Mouse (Mus musculus): ENCODE results near the gene Arhgap27.
"Not testable (repeated sequence)": the region's sequence is repeated elsewhere in the genome, so short reads cannot be mapped to it uniquely, and the experiment has no call there.

The Arhgap27 gene

GRCm38 (mm10) chr11:103363214-103364148, at the start of gene Arhgap27:
Gene Arhgap27, minus strand, starts transcription at chr11:103363692.
- peak; percentile 73 for DNase-seq (ENCODE audit: low spot score)

GRCm38 (mm10) chr11:103412950-103413423, 49.5 kb upstream of the Arhgap27 start:
- peak; percentile 62 for DNase-seq (ENCODE audit: low spot score)

DNA sequence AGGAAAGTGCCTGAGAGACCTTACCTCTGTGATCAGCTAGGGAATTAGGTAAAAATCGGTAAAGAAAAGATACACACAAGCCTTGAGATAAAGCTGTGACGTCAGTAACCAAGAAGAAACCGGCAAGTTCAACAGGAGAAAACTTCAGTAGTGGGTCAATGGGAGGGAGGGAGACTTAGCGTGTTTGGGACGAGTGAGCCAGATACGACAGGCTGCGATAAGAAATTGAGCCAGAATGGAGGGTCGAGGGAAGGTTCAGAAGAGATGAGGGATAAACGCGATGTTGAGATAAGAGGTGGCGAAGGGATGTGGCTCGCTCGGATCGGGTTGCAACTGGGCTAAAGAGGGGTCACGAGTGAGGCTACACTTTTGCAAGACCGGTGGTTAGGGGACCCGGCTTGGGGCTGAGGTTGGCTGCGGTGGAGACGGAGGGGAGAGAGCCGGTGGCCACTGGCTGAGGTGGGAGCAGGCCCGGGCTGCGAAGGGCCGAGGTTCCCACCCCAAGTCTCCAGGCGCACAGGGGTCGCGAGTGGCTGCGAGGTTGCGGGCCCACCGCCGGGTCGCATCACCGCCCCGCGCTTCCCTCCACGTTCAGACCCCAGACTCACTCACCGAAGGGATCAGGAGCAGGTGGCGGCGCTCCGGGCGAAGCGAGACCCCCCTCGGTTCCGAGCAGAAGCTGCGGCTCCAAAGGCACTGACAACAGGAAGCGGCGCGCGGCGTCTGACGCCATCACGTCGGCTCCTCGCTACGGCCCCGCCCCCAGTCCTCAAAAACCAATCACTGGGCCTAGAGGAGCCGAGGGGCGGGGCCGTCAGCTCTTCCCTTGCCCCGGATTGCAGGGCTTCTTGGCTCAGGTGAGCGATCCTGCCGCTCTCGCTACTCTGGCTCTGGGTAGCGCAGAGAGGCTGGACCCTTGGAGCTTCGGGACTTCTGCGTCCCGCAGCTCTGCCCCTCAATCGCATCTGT, 48.8 kb upstream of the Arhgap27 start, which contains the start of gene Plekhm1:
Gene Plekhm1 (minus strand): TSS at position 707 of the 969 bp plus-strand sequence.
- peak; percentile 96 for DNase-seq (ENCODE audit: low spot score)

DNA sequence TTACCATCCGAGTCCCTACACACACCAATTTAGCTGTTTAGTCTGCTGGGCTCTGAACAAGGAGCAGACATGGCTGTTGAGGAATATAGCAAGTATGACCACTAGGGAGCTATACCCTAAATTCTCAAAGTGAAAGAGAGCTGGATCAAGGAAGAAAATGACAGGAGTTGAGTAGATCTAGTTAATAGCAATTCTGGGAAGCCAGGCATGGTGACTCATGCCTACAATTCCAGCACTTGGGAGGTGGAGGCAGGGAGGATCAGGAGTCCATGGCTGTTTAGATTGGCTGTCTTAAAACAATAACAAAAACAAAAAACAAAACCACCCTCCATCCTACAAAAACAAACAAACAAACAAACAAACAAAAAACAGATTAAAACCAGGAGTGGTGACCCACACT, 47.8 kb upstream of the Arhgap27 start:
- DNase-seq (ENCODE audit: low spot score), result no peak

DNA sequence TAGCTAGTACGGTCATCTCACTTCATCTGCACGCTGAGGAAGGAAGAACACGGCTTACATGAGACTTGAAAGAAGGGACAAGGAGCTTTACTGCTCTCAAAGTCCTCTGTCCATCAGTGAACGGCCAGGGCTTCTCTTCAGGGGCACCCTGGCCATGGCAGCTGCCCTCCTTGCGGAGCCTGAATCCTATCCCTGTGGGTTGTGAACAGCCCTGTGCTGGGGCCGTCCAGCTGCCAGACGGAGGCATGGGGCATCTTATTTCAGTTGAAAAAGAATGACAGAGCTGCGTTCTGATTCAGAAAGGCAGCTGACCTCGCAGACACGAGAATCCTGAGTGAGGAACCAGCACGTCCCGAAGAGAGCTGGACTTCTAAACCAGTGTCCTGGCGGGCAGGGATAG, 45.4 kb upstream of the Arhgap27 start:
- DNase-seq (ENCODE audit: low spot score), result no peak

- DNase-seq (ENCODE audit: low spot score), result not testable (repeated sequence)
Observed at GRCm38 (mm10) chr11:103407136-103407535, 43.6 kb upstream of the Arhgap27 start.

DNA sequence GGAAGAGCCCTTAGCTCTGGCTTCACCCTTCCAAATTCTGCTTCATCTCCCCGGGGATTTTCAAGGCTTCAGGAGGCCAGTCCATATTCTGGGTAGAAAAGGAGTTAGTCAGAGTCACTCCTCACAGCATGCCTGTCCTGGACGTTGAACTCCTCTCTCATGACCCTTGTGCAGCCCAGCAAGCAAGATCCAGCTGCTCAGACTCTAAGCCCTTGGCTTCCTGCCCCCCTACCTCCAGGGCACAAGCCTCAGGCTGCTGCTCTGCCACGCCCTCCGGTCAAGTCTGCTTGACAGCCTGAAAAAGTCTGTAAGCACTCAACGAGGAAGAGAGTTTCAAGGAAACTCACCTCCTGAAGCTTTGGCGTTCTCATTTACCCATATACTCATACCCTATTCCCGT, 43.1 kb upstream of the Arhgap27 start:
- DNase-seq (ENCODE audit: low spot score), result peak; percentile 74

DNA sequence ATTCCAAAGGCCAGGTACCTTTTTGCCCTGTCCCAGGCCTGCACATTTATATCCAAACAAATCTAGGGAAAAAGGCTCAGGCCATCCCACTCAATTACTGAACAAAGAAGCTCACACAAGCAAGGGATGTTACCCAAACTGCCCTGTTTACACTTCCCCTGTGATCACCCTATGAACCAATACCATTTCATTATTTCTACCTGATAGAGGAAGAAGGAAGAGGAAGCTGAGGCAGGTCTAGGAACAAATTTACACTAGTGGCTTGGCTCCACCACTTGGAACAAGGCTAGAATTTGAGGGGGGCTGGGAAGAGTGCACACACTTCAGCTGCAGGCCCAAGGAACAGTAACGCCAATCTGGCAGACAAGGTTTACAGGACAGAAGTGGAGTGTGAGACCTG, 42.3 kb upstream of the Arhgap27 start:
- DNase-seq (ENCODE audit: low spot score), result no peak

DNA sequence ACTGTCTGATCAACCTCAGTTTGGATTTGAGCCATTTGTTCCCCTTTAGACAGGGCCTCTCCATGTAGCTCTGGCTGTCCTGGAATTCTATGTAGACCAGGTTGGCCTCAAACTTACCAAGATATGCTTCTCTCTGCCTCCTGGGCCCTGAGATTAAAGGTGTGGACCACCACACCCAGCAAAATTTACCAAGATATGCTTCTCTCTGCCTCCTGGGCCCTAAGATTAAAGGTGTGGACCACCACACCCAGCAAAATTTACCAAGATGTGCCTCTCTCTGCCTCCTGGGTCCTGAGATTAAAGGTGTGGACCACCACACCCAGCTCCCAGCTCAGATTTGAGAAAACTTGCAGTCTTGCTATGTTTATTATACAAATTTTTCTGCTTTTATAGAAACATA, 41.1 kb upstream of the Arhgap27 start:
- no peak for DNase-seq (ENCODE audit: low spot score)

DNA sequence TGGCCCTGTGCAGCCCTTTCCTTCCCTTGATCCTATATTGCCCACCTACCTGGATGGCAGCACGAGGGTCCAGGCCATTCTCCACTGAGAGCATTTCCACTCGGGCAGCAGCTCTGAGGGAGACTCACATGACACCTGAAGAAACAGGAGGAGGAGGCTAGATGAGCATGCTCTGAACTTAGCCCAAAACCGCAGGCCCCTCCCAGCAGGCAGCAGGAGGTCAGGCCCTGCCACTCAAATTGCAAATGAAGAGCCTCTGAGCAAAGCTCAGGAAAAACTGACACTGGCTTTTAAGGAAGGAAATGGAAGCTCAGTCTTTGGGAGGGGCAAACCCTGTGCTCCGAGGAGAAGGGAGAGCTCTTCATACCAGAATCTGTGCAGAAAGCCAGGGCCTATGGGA, 40.3 kb upstream of the Arhgap27 start:
- no peak for DNase-seq (ENCODE audit: low spot score)

DNA sequence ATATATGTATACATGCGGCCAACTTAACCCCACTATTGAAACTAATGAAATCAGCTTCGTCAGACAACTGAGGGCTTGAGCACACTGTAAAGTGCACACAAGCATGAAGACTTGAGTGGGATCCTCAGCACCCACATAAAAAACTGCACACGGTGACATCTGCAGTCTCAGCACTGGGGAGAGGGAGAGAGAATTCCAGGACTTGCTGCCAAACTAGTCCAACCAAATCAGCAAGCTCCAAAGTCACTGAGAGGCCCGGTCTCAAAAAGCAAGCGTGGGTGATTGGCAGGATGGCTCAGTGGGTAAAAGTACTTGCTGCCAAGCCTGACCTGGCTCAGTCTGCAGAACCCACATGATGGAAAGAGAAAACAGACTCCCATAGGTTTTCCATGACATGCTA, 39.2 kb upstream of the Arhgap27 start:
- DNase-seq (ENCODE audit: low spot score), result no peak

DNA sequence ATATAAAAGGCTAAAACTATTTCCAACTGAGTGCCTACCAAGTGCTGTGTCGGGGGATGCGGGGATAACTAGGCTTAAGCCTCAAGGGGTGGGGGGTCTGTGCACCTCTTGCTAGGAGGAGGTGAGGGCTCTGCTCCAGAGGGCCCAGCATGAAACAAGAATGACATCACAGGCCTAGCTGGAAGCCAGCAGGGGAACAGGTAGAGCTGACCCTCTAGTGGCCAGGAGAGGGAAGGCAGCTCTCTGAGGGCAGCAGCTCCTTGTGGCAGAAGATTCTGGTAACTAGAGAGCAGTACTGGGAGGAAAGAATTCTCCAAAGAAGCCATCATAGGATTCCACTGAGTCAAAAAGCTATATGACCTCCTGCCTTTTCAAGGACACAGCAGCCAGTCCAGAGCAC, 38.7 kb upstream of the Arhgap27 start:
- DNase-seq (ENCODE audit: low spot score), result peak; percentile 71

DNA sequence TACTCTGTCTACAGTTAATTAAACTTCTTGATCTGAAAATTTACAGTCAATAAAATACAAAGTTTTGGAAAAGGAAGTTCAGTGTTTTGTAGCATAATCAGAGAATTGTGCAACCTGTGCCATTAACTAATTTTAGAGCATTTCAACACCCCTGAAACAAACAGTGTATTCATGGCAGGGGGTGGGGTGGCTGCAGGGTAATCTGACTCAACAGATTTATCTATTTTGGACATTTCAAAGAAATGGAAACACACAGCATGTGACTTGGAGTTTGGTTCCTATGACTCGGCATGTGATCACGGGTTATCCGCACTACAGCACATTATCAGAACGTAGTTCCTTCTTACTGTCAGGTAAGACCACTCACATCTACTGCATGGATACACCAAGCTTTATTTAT, 36.5 kb upstream of the Arhgap27 start:
- no peak for DNase-seq (ENCODE audit: low spot score)

DNA sequence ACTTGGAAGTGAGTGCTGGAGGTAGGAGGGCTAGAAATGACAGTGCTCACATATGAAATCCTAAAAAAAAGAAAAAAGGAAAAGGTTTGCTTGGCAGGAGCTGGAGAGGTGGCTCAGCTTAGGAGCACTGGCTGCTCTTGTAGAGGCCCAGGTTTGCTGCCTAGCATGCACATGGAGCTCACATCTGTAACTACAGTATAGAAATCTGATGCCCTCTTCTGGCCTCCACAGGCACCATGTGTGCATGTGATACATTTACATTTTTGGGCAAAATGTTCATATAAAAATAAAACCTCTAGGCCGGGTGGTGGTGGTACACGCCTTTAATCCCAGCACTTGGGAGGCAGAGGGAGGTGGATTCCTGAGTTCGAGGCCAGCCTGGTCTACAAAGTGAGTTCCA, 35.6 kb upstream of the Arhgap27 start:
- no peak for DNase-seq (ENCODE audit: low spot score)

GRCm38 (mm10) chr11:103396682-103397081, 33.2 kb upstream of the Arhgap27 start:
- no peak for DNase-seq (ENCODE audit: low spot score)

DNA sequence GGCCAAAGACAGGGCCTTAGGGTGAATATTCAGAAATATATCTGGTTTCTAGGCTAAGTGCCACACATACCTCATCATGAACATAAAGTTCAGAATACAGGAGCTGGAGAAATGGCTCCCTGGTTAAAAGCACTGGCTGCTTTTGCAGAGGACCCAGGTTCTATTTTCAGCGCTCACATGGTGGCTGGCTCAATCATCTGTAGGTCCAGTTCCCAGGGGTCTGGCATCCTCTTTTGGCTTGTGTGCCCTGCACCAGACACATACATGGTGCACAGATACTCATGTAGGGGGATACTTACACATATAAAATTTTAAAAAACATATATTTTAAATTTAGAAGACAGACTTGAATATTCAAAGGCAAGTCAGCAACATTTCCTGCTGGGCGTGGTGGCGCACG, 32.7 kb upstream of the Arhgap27 start:
- no peak for DNase-seq (ENCODE audit: low spot score)

DNA sequence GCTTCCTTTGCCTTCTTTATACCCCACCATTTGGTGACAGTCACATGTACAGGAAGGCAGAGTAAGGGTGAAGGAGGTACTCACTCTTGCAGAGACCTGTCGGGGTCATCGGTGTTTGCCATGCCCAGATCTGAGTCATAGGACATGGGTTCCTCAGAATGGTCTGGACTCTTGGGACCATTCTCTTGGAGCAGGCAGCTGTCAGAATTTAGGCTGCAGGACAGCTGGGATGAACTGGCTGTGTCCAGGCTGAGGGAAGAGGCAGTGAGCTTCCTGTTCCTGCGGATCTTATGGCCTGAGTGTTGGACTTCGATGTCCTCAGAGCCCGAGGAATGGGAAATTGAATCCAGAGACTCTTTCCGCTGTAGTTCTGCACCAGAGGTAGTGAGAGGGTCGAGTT, 31.1 kb upstream of the Arhgap27 start:
- no peak for DNase-seq (ENCODE audit: low spot score)

DNA sequence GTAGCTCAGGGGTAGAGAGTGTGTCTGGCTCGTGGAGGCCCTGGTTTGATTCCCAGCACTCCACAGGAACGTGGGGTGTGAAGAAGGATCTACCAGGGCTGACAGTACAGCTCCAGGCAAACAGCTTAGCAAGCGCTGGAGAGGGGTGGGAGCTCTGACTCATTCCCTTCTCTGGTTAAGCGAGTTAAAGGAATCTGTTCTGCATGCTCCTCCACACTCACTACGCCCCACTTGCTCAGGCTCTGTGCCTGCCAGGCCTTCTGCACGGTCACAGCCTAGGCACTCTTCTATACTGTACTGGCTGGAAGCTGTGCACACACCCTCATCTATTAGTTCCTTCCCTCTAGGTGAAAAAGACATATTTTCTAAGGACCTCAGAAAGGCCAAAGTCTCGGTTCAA, 30.5 kb upstream of the Arhgap27 start:
- DNase-seq (ENCODE audit: low spot score), result no peak

- DNase-seq (ENCODE audit: low spot score), result peak; percentile 34
Observed at GRCm38 (mm10) chr11:103387870-103388526, 24.5 kb upstream of the Arhgap27 start.

DNA sequence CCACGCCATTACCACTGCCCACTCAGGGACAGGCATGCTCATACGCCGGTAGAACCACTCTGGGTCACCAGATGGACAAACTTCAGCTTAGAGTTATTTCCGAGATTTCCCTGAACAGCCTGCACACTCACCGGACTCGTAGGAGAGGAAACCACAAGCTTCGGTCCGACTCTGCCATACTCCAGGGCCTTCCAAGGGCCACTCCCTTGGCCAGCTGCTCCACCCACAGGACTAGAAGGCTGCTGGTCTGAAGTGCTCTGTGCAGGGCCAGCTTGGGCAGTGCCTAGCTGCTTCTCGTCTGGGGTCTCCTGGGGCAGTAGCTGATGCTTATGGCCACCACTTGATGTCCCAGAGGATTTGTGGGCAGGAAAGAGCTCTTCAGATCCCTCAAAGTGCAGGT, 23.3 kb upstream of the Arhgap27 start:
- DNase-seq (ENCODE audit: low spot score), result no peak

DNA sequence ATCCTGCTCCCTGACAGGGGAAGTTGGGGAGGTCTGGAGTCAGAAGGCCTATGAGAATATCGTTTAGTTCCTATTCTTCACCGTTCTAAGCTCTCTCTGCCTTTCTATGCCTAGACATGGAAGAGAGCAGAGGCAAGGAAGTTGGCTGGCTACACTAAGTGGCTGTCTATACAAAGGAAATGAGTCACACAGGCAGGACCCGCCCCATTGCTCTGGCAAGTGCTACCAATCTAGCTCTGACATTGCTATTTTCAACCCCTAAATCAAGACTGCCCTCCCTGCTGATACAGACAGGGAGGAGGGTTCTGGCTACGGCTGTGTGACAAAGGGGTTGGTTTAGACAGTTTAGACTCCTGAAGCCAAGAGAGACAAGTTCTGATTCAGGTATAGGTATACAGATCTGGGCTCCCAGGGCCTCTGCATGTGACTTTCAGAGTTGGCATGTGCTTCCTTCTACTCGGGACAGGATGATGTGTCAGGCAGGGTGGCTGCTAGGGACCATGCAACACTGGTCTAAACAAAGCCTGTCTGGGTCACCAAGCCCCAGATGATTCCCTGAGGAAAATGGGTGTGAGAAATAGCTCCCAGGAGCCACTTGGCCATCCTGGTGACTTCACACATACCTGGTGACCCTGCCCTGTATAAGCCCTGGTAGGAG, 18.6 kb upstream of the Arhgap27 start:
- DNase-seq (ENCODE audit: low spot score), result peak; percentile 84
